Mouse (Mus musculus) kidney, adult 2 months (tissue): ENCODE measurements around the gene Mvb12b. TPM values are rescaled to one million over a fixed set of nuclear protein-coding genes. Genes with fewer than 3 reads are reported as not detected.

Experiments
- DNase-seq: peaks from one replicate; pipeline ENCODE4 v3.0.0; 2021
- H3K27ac ChIP-seq: fragments of 200-500 bp; 2 replicates; pipeline ENCODE4 v1.5.1; 2012; ENCODE audit warnings: low read depth, low read length, control low read depth, inconsistent platforms; ENCODE audit not compliant: insufficient read depth
- H3K27me3 ChIP-seq: fragments of 200-500 bp; replicated peaks from 2 replicates; pipeline ENCODE4 v1.6.1; 2012; ENCODE audit warnings: mild to moderate bottlenecking, moderate library complexity, low read length, inconsistent platforms; ENCODE audit not compliant: control insufficient read depth, insufficient read depth
- H3K36me3 ChIP-seq: fragments of 200-500 bp; 2 replicates; pipeline ENCODE4 v1.6.1; 2012; ENCODE audit warnings: mild to moderate bottlenecking, moderate library complexity, low read length, inconsistent platforms; ENCODE audit not compliant: control insufficient read depth, insufficient read depth
- H3K4me1 ChIP-seq: fragments of 200-500 bp; 2 replicates; pipeline ENCODE4 v1.6.1; 2011; ENCODE audit warnings: low read length; ENCODE audit not compliant: control insufficient read depth, insufficient read depth
- H3K4me3 ChIP-seq: fragments of 200-500 bp; 2 replicates; pipeline ENCODE4 v1.5.1; 2011; ENCODE audit warnings: mild to moderate bottlenecking, low read depth, low read length, control low read depth; ENCODE audit not compliant: insufficient read depth
- CTCF ChIP-seq: fragments of 200-500 bp; conservative IDR thresholded peaks from 2 replicates; pipeline ENCODE4 v1.5.1; 2011; ENCODE audit warnings: low read depth, mild to moderate bottlenecking, control low read depth, low read length, moderate library complexity, mixed read lengths; ENCODE audit not compliant: insufficient read depth, insufficient read length
- POLR2A ChIP-seq: fragments of 200-500 bp; IDR thresholded peaks from one replicate; pipeline ENCODE4 v1.6.1; 2011; ENCODE audit warnings: low read depth, low read length, control low read depth
- WGBS: fragments of 180-500 bp; shearing (Covaris S2); methylation state at CpG from one replicate; pipeline ENCODE4 v1.1.7; 2018; 5-methylcytosine and 5-hydroxymethylcytosine counted together
- polyA plus RNA-seq: library from polyadenylated mRNA; depleted of rRNA; stranded (reverse); fragments of >200 nt; gene quantifications from 2 replicates; pipeline ENCODE4 v1.2.3, GENCODE M21; 2012

Gene Mvb12b
- polyA plus RNA-seq, 1 experiment: 29.2 TPM

DNA sequence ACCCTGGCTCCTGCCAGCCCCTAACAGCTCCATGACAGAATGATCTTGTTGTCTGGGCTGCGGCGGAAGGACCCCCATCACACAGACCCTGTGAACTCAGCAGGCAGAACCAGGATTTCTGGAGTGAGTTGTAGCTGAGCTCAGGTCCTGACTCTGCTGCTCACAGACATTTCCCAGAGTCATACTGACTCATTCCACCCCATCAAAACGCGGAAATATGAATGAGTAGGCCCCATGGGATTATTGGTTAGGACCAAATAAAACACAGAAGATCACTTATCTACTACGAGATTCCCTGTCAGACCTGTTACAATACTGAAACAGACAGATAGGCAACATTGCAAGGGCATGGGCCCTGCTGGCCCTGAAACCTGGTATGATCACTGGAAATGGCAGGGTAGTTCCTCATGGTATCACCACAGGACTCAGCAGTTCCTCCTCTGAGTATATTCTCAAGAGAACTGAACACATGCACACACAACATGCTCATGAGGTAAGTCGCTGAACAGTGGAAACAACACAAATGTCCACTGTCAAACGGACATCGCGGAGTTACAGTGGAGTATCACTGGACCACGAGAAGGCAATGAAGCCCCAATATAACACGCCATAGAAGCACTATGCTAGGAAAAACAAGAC lies 40.4 kb downstream of the Mvb12b start:
- Histone ChIP-seq H3K27me3 (no peaks in the 10 kb centered on the region), H3K4me1 (no peaks in the 10 kb centered on the region), H3K4me3 (no peak overlapping the region), H3K27ac (no peak overlapping the region), H3K36me3 (no peaks in the 10 kb centered on the region)
- no peak for DNase-seq
- TF ChIP-seq POLR2A (no peak), CTCF (no peak)
- 82% methylated on average over 11 of the region's 11 CpGs for WGBS

DNA sequence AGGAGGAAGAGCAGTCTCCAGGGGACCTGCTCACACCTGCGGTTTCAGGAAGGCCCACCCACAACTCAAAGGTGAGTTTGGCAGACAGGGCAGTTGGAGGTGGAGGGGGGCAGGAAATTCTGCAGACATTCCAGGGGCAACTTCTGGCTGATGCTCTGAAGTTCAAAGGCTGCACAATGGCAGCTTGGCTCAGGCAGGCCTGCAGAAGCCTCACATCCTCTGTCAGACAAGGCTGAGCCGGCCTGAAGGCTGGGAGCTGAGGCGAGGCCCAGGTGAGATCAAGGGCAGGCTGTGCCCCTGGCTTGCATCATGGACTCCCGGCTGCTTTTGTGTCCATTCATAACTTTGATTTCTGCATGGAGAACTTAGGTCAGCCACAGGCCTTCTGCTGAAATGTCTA lies 41.1 kb downstream of the Mvb12b start:
- H3K27ac ChIP-seq: no peak overlapping the region
- WGBS: 28% methylated on average over 4 of the region's 4 CpGs
- DNase-seq: peak; percentile 21

DNA sequence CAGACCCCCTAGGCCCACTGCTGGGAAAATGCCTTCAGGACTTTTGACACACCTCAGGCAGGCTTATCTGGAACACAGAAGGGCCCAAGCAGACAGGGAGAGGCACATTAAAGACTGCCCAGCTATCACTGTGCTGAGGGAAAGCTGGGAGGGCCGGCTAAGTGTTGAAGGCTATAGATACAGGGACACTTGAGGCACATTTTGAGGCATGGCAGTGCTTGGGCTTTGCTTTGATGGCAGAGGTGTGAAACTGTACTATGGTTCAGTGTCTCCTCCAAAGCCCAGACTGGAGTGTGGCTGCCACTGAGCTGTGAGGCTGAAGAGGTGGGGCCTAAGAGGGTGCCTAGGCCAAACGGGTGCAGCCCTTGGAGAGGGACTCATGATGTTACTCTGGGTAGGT lies 44.1 kb downstream of the Mvb12b start:
- H3K4me3 ChIP-seq: no peak overlapping the region
- H3K27ac ChIP-seq: no peak overlapping the region
- H3K36me3 ChIP-seq: no peaks in the 10 kb centered on the region
- WGBS: 75% methylated on average over 2 of the region's 2 CpGs
- H3K4me1 ChIP-seq: no peaks in the 10 kb centered on the region
- no peak for DNase-seq
- TF ChIP-seq POLR2A (no peak), CTCF (no peak)
- H3K27me3 ChIP-seq: no peaks in the 10 kb centered on the region

More for the DNA sequence above, 41.1 kb downstream of the Mvb12b start:
- H3K4me1 ChIP-seq: no peaks in the 10 kb centered on the region
- H3K4me3 ChIP-seq: no peak overlapping the region
- no peaks in the 10 kb centered on the region for H3K36me3 ChIP-seq
- TF ChIP-seq CTCF: no peak
- TF ChIP-seq POLR2A: no peak
- no peaks in the 10 kb centered on the region for H3K27me3 ChIP-seq

DNA sequence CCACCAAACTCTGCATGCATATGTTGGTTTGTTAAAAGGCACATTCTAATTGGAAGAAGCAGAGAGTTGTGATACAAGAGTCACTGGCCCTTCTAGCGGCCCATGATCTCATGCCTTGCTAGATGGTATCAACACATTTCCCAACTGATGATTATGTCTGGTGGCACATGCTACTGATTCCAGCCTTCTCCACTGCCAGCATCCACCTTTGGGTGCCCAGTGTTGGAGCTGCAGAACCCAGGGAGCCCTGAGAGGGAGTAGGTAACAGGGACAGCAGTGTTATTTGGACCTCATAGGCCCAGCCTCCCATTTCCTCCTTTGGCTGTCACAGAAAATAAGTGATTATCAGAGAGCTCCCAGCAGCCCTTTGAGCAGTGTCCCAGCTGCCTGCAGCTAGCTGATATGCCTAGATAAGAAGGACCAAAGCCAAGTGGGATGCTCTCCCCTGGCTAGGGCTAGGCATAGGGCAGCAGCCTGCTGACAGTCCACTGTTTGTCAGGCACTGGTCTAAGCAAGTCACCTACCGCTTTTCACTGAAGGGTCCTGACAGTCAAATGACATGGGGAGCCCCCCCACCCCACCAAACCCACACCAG lies 44.7 kb downstream of the Mvb12b start:
- DNase-seq: peak; percentile 62
- no peaks in the 10 kb centered on the region for H3K36me3 ChIP-seq
- no peak overlapping the region for H3K27ac ChIP-seq
- no peaks in the 10 kb centered on the region for H3K27me3 ChIP-seq
- no peak overlapping the region for H3K4me3 ChIP-seq
- TF ChIP-seq CTCF: no peak
- TF ChIP-seq POLR2A: no peak
- no peaks in the 10 kb centered on the region for H3K4me1 ChIP-seq
- 87% methylated on average over 2 of the region's 2 CpGs for WGBS

DNA sequence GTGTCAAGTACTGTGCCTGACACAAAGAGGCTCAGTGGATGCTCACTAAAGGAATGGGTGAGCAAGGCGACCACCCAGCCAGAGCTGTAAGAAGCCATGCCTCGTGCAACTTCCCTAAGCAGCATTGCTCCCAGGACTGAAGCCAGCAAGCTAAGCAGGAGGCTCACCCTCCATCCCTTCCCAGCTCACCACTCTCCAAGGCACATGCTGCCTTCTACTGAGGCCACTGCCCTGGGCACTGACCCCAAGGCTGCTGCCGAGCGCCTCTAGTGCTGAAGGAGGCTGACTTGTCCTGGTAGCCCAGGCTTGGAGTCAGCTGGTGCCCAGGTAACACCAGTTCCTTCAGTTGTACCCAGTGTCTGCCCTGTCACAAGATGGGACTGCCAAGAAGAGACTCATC lies 45.8 kb downstream of the Mvb12b start:
- Histone ChIP-seq H3K27me3 (no peaks in the 10 kb centered on the region), H3K36me3 (no peaks in the 10 kb centered on the region), H3K4me3 (no peak overlapping the region), H3K4me1 (no peaks in the 10 kb centered on the region), H3K27ac (no peak overlapping the region)
- WGBS: 78% methylated on average over 4 of the region's 4 CpGs
- peak; percentile 10 for DNase-seq
- no peak for TF ChIP-seq CTCF
- no peak for TF ChIP-seq POLR2A

DNA sequence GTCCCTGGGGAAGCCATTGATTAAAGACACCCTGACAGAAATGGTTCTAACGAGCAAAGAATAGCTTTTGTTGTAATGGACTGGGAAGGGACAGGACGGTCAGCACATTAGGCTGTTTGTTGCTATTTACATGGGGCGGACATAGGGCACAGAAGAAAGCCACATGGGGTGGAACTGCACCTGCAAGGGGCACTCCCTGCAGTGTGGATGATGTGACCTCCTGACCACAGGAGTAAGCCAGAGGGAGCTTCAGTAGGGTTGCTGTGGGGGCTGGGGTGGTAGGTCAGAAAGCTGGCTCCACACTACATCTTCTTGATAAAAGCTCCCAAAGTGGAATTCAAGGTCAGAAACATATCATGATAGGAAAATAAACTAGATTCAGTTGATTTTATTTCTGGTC lies 47.3 kb downstream of the Mvb12b start:
- H3K27ac ChIP-seq: no peak overlapping the region
- no peaks in the 10 kb centered on the region for H3K4me1 ChIP-seq
- H3K4me3 ChIP-seq: no peak overlapping the region
- DNase-seq: no peak
- no peak for TF ChIP-seq POLR2A
- no peak for TF ChIP-seq CTCF
- WGBS: 82% methylated on average over 3 of the region's 3 CpGs
- H3K27me3 ChIP-seq: no peaks in the 10 kb centered on the region
- no peaks in the 10 kb centered on the region for H3K36me3 ChIP-seq

DNA sequence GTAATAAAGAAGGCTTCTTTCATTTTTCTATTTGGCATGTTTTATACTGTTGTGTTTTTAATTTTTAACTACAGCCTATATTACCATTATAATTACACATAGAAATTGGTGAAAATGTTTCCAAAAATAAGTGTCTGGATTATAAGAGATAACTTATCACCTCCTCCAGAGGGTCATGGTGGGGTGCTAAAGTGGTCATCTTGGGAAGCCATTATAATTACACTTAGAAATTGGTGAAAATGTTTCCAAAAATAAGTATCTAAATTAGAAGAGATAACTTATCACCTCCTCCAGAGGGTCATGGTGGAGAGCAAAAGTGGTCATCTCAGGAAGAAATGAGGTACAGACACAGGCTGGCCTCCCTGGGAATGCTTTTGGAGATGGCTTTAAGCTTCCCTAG lies 48.5 kb downstream of the Mvb12b start:
- Histone ChIP-seq H3K27ac (no peak overlapping the region), H3K36me3 (no peaks in the 10 kb centered on the region), H3K4me3 (no peak overlapping the region), H3K27me3 (no peaks in the 10 kb centered on the region), H3K4me1 (no peaks in the 10 kb centered on the region)
- DNase-seq: no peak
- TF ChIP-seq CTCF (no peak), POLR2A (no peak)
